Mouse (Mus musculus): ENCODE measurements at regions not wholly inside any gene's neighbourhood (a gene's known extent, or its start where the extent isn't known, plus 50 kb on each side); places are given as distances from the start of the nearest gene placed in this dataset.

GRCm38 (mm10) chr9:6090747-6091146 is 77.6 kb upstream of the Pdgfd start:
- peaks cover 10 to 11% of the 10 kb centered on the region in 2 experiments for H3K4me1 ChIP-seq (ENCODE audit: control insufficient read depth in 1 of 2, insufficient read depth in 2 of 2, low read length in 2 of 2)
- H3K9ac ChIP-seq (ENCODE audit: control insufficient read depth, low read depth, low read length, poor library complexity, severe bottlenecking) = peak overlapping the region; percentile 45
- H3K27me3 ChIP-seq (ENCODE audit: control insufficient read depth in 1 of 2, insufficient read depth in 2 of 2, low read length in 2 of 2) = no peaks in the 10 kb centered on the region
- no peaks in the 10 kb centered on the region for H3K9me3 ChIP-seq (replicated peaks; ENCODE audit: insufficient read depth, low read length)
- H3K36me3 ChIP-seq (ENCODE audit: control insufficient read depth in 1 of 2, insufficient read depth in 2 of 2, low read length in 2 of 2) = peaks cover 0 to 16% of the 10 kb centered on the region in 2 experiments; a peak in 2 of 4 replicates
- peak overlapping the region; percentile 44 to 83 for H3K4me3 ChIP-seq (ENCODE audit: control insufficient read depth in 1 of 2, insufficient read depth in 1 of 2, low read depth in 2 of 2, low read length in 2 of 2)
- peak overlapping the region; percentile 78 for H3K27ac ChIP-seq (ENCODE audit: control insufficient read depth, low read depth, low read length)
- peak; percentile 89 for DNase-seq (ENCODE audit: low read depth, low spot score)
- H3K79me2 ChIP-seq (ENCODE audit: control insufficient read depth, insufficient read depth, low read length, poor library complexity) = no peaks in the 10 kb centered on the region
- no peak for TF ChIP-seq RAD21 (IDR thresholded peaks at IDR 0.05; ENCODE audit: low read depth, low read length)
- no peak for TF ChIP-seq KAT2A (conservative IDR thresholded peaks at IDR 0.05; ENCODE audit: low read depth, low read length)
- peak in 1 of 2 experiments; percentile 35; a peak in 1 of 4 replicates for TF ChIP-seq POLR2A (IDR thresholded peaks at IDR 0.05; ENCODE audit: control insufficient read depth in 1 of 2, insufficient read depth in 1 of 2, low read depth in 1 of 2, low read length in 2 of 2, poor library complexity in 1 of 2)
- peak; percentile 35; the same call in 1 of the 2 replicates for TF ChIP-seq BHLHE40 (IDR thresholded peaks at IDR 0.05; ENCODE audit: borderline replicate concordance, low read depth, low read length)
- TF ChIP-seq GABPA (IDR thresholded peaks at IDR 0.05; ENCODE audit: low read depth, low read length) = no peak
- TF ChIP-seq USF1 (IDR thresholded peaks at IDR 0.05; ENCODE audit: low read depth, low read length) = no peak
- no peak for TF ChIP-seq SMC3 (IDR thresholded peaks at IDR 0.05; ENCODE audit: low read depth, low read length)
- 0 out of 2 replicates have a peak, but pooled peaks have one; percentile 39 for TF ChIP-seq ZNF384 (IDR thresholded peaks at IDR 0.05; ENCODE audit: low read depth, low read length)
- TF ChIP-seq TBP (IDR thresholded peaks at IDR 0.05; ENCODE audit: low read depth, low read length) = peak; percentile 58; the same call in 1 of the 2 replicates
- TF ChIP-seq CHD2 (IDR thresholded peaks at IDR 0.05; ENCODE audit: low read length) = no peak
- no peak for TF ChIP-seq ZMIZ1 (IDR thresholded peaks at IDR 0.05; ENCODE audit: low read depth, low read length)
- peak; percentile 75; the same call in 1 of the 2 replicates for TF ChIP-seq MAZ (IDR thresholded peaks at IDR 0.05; ENCODE audit: low read depth, low read length)
- no peak for TF ChIP-seq UBTF (IDR thresholded peaks at IDR 0.05; ENCODE audit: borderline replicate concordance, insufficient read depth, low read depth, low read length)
- peak; percentile 99 for TF ChIP-seq TCF12 (IDR thresholded peaks at IDR 0.05; ENCODE audit: low read depth, low read length)
- TF ChIP-seq MYC (IDR thresholded peaks at IDR 0.05; ENCODE audit: low read depth, low read length) = no peak
- TF ChIP-seq RCOR1 (IDR thresholded peaks at IDR 0.05; ENCODE audit: low read depth, low read length) = peak; percentile 86
- TF ChIP-seq MEF2A (IDR thresholded peaks at IDR 0.05; ENCODE audit: extremely low read depth, insufficient replicate concordance, low read depth, low read length, poor library complexity, severe bottlenecking) = no peak
- TF ChIP-seq POLR2AphosphoS5 (IDR thresholded peaks at IDR 0.05; ENCODE audit: borderline replicate concordance, low read depth, low read length) = no peak
- TF ChIP-seq GATA1 (IDR thresholded peaks at IDR 0.05; ENCODE audit: low read depth, low read length) = peak; percentile 99
- peak; percentile 53; the same call in 1 of the 2 replicates for TF ChIP-seq HCFC1 (IDR thresholded peaks at IDR 0.05; ENCODE audit: low read depth, low read length)
- no peak for TF ChIP-seq ZC3H11A (IDR thresholded peaks at IDR 0.05; ENCODE audit: low read depth, low read length)
- peak; percentile 36; the same call in 1 of the 2 replicates for TF ChIP-seq ELF1 (IDR thresholded peaks at IDR 0.05; ENCODE audit: low read depth, low read length)
- peak; percentile 71; the same call in 1 of the 2 replicates for TF ChIP-seq POLR2AphosphoS2 (IDR thresholded peaks at IDR 0.05; ENCODE audit: low read length)
- peak; percentile 99 for TF ChIP-seq EP300 (IDR thresholded peaks at IDR 0.05; ENCODE audit: low read depth in 1 of 2, low read length in 2 of 2)
- no peak for TF ChIP-seq E2F4 (IDR thresholded peaks at IDR 0.05; ENCODE audit: borderline replicate concordance, low read depth, low read length)
- peak; percentile 7; the same call in 1 of the 2 replicates for TF ChIP-seq MAX (IDR thresholded peaks at IDR 0.05; ENCODE audit: low read length)
- peak; percentile 80 for TF ChIP-seq SIN3A (IDR thresholded peaks at IDR 0.05; ENCODE audit: low read length)
- no peak; the same call in 1 of the 2 replicates for TF ChIP-seq MAFK (IDR thresholded peaks at IDR 0.05; ENCODE audit: borderline replicate concordance, low read depth, low read length)
- TF ChIP-seq ETS1 (IDR thresholded peaks at IDR 0.05; ENCODE audit: low read depth, low read length) = peak; percentile 95
- TF ChIP-seq CTCF (IDR thresholded peaks at IDR 0.05 in 2 of 3, conservative IDR thresholded peaks at IDR 0.05 in 1 of 3; ENCODE audit: control insufficient read depth in 1 of 3, insufficient read depth in 1 of 3, low read depth in 2 of 3, low read length in 3 of 3, poor library complexity in 1 of 3, severe bottlenecking in 1 of 3) = no peak
- no peak for TF ChIP-seq NELFE (IDR thresholded peaks at IDR 0.05; ENCODE audit: low read depth, low read length)
- TF ChIP-seq MYB (IDR thresholded peaks at IDR 0.05; ENCODE audit: low read depth, low read length) = peak; percentile 90
- TF ChIP-seq TAL1 (IDR thresholded peaks at IDR 0.05; ENCODE audit: low read length) = peak; percentile 36; the same call in 1 of the 2 replicates
- no peak for TF ChIP-seq USF2 (IDR thresholded peaks at IDR 0.05; ENCODE audit: borderline replicate concordance in 1 of 2, insufficient read depth in 1 of 2, low read depth in 1 of 2, low read length in 2 of 2)
